Mouse (Mus musculus) hindbrain, embryonic 14.5 days (tissue): ENCODE results near the gene Cavin4. TPM values are rescaled to one million over a fixed set of nuclear protein-coding genes. Genes with fewer than 3 reads are reported as not detected.

Experiments used
- ATAC-seq: fragments of 200-750 bp; cut with Nextera tagmentation; 2 replicates; pipeline ENCODE4 v1.8.0; 2017; ENCODE audit warnings: moderate number of reproducible peaks, mild to moderate bottlenecking, moderate TSS enrichment, moderate library complexity; ENCODE audit not compliant: low FRiP score
- DNase-seq: peaks from one replicate; pipeline ENCODE4 v3.0.0-alpha.2; 2015; ENCODE audit warnings: low spot score
- H3K27ac ChIP-seq: fragments of 300-500 bp; sonication (generic); 2 replicates; pipeline ENCODE4 v1.5.1; 2014; ENCODE audit warnings: mild to moderate bottlenecking, moderate library complexity
- H3K27me3 ChIP-seq: fragments of 300-500 bp; sonication (generic); 2 replicates; pipeline ENCODE4 v1.6.1; 2014; ENCODE audit warnings: mild to moderate bottlenecking, low read length, mixed read lengths; ENCODE audit not compliant: control insufficient read depth, insufficient read depth
- H3K36me3 ChIP-seq: fragments of 300-500 bp; sonication (generic); replicated peaks from 2 replicates; pipeline ENCODE4 v1.6.1; 2014; ENCODE audit not compliant: control insufficient read depth, insufficient read depth
- H3K4me1 ChIP-seq: fragments of 300-500 bp; sonication (generic); replicated peaks from 2 replicates; pipeline ENCODE4 v1.6.1; 2014; ENCODE audit warnings: antibody characterized with exemption, low read length, mixed read lengths; ENCODE audit not compliant: control insufficient read depth, insufficient read depth
- H3K4me2 ChIP-seq: fragments of 300-500 bp; sonication (generic); replicated peaks from 2 replicates; pipeline ENCODE4 v1.6.1; 2014; ENCODE audit warnings: mild to moderate bottlenecking, moderate library complexity
- H3K4me3 ChIP-seq: fragments of 300-500 bp; sonication (generic); replicated peaks from 2 replicates; pipeline ENCODE4 v1.5.1; 2014; ENCODE audit warnings: mild to moderate bottlenecking, low read length
- H3K9ac ChIP-seq: fragments of 300-500 bp; sonication (generic); 2 replicates; pipeline ENCODE4 v1.6.1; 2014
- H3K9me3 ChIP-seq: fragments of 300-500 bp; sonication (generic); 2 replicates; pipeline ENCODE4 v1.6.1; 2016; ENCODE audit warnings: low read length; ENCODE audit not compliant: control insufficient read depth
- WGBS: fragments of 180-500 bp; shearing (Covaris S2); extraction: QIAGEN DNeasy Blood & Tissue Kit; methylation state at CpG from one replicate; pipeline ENCODE4 v1.1.7; 2014; 5-methylcytosine and 5-hydroxymethylcytosine counted together
- polyA plus RNA-seq: library from polyadenylated mRNA; unstranded; fragments of >200 nt; fragmentation: Nextera tagmentation; extraction: Ambion mirVana; gene quantifications from 2 replicates; pipeline ENCODE4 v1.2.1, GENCODE M21; 2014

Gene Cavin4
- 1.2 and 1.7 TPM in 2 replicates for polyA plus RNA-seq

GRCm38 (mm10) chr4:48663271-48663670 lies at the start of gene Cavin4:
Gene Cavin4 (plus strand): TSS chr4:48663514.
- Histone ChIP-seq H3K9ac (no peak within 1 kb of the TSS), H3K27me3 (no peaks in the 10 kb centered on the region), H3K4me3 (no peak within 1 kb of the TSS), H3K9me3 (no peaks in the 10 kb centered on the region), H3K4me1 (no peaks in the 10 kb centered on the region), H3K4me2 (no peak within 1 kb of the TSS), H3K36me3 (peaks cover 69% of the 10 kb centered on the region), H3K27ac (no peak within 1 kb of the TSS)
- 92% methylated on average over 10 of the region's 10 CpGs for WGBS
- ATAC-seq (no peak), DNase-seq (no peak)

DNA sequence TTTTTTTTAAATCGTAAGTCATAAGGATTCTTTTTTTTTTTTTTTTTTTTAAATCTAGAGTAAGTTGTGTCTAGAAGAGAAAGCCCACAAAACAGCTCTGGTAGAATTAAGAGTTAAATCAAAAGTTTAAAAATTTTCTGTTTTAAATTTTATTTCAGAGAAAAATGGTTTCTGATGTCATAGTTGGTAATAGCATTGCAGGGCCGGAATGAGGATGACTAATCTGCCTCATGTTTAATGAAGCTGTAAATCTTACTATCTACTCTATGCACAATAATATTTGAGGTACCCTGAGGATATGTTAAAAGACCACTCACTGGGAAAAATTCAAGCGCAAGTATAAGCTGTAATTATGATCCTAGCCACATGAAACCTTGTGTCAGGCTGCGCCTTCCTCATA lies 47.8 kb upstream of the Cavin4 start:
- no peaks in the 10 kb centered on the region for H3K9me3 ChIP-seq
- no peak overlapping the region for H3K9ac ChIP-seq
- no peak overlapping the region for H3K27ac ChIP-seq
- H3K4me3 ChIP-seq = no peak overlapping the region
- no peak overlapping the region for H3K4me2 ChIP-seq
- H3K36me3 ChIP-seq = peaks cover 56% of the 10 kb centered on the region
- WGBS = 87% methylated on average over 4 of the region's 4 CpGs
- DNase-seq (no peak), ATAC-seq (no peak)
- no peaks in the 10 kb centered on the region for H3K4me1 ChIP-seq
- H3K27me3 ChIP-seq = no peaks in the 10 kb centered on the region

DNA sequence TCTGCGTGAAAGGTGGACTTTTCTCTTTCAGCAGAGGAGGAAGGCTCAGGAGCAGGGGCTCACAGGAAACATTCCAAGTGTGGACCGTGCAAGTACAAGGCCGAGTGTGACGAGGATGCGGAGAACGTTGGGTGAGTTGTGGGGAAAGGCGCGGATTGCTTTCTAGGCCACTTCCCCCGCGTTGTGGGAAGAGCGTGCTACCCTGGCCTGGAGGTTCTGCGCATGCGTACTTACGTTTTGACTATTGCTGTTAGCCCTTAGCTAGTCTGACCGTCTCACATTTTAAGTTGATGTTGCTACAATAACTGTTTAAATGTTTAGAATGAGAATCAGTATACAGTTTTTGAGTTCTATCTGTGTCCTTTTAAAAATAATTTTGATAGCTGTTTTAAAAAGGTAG lies 46.1 kb upstream of the Cavin4 start:
- peaks cover 55% of the 10 kb centered on the region for H3K36me3 ChIP-seq
- no peak overlapping the region for H3K4me2 ChIP-seq
- no peak overlapping the region for H3K27ac ChIP-seq
- H3K9me3 ChIP-seq = no peaks in the 10 kb centered on the region
- no peak overlapping the region for H3K4me3 ChIP-seq
- WGBS = 98% methylated on average over 15 of the region's 15 CpGs
- H3K9ac ChIP-seq = no peak overlapping the region
- DNase-seq (no peak), ATAC-seq (no peak)
- no peaks in the 10 kb centered on the region for H3K27me3 ChIP-seq
- no peaks in the 10 kb centered on the region for H3K4me1 ChIP-seq

DNA sequence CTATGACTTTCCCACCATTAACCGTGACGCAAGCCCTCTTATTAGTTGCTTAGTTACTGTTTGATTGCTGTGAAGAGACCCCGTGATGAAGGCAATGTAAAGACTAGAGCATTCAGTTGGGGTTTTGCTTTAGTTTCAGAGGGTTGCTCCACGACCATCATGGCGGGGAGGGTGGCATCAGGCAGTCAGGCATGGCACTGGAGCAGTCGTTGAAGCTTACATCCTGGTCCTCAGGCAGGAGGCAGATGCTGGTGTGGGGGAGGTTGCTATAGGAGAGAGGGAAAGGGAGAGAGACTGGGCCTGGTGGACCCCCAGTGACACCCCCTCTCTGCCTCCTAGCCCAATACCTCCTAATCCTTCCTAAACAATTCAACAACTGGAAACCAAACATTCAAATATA lies 43.2 kb upstream of the Cavin4 start:
- Histone ChIP-seq H3K27ac (no peak overlapping the region), H3K9me3 (no peaks in the 10 kb centered on the region), H3K9ac (no peak overlapping the region), H3K36me3 (peaks cover 58% of the 10 kb centered on the region), H3K27me3 (no peaks in the 10 kb centered on the region), H3K4me2 (no peak overlapping the region), H3K4me3 (no peak overlapping the region), H3K4me1 (no peaks in the 10 kb centered on the region)
- no peak for DNase-seq
- 86% methylated on average over 6 of the region's 6 CpGs for WGBS
- no peak for ATAC-seq

- Histone ChIP-seq H3K36me3 (peaks cover 50% of the 10 kb centered on the region), H3K4me2 (no peak overlapping the region), H3K27ac (no peak overlapping the region), H3K4me1 (no peaks in the 10 kb centered on the region), H3K9me3 (no peaks in the 10 kb centered on the region), H3K9ac (no peak overlapping the region), H3K4me3 (no peak overlapping the region), H3K27me3 (no peaks in the 10 kb centered on the region)
- ATAC-seq (no peak), DNase-seq (no peak)
- 96% methylated on average over 6 of the region's 6 CpGs for whole genome bisulfite sequencing
Observed at GRCm38 (mm10) chr4:48622246-48622645, 41.1 kb upstream of the Cavin4 start.

- H3K27me3 ChIP-seq = no peaks in the 10 kb centered on the region
- no peaks in the 10 kb centered on the region for H3K9me3 ChIP-seq
- no peak overlapping the region for H3K27ac ChIP-seq
- no peak overlapping the region for H3K4me3 ChIP-seq
- 92% methylated on average over 7 of the region's 7 CpGs for WGBS
- no peak overlapping the region for H3K9ac ChIP-seq
- ATAC-seq (no peak), DNase-seq (no peak)
- no peaks in the 10 kb centered on the region for H3K4me1 ChIP-seq
- peaks cover 54% of the 10 kb centered on the region for H3K36me3 ChIP-seq
- H3K4me2 ChIP-seq = no peak overlapping the region
Observed at GRCm38 (mm10) chr4:48622946-48623345, 40.4 kb upstream of the Cavin4 start.

DNA sequence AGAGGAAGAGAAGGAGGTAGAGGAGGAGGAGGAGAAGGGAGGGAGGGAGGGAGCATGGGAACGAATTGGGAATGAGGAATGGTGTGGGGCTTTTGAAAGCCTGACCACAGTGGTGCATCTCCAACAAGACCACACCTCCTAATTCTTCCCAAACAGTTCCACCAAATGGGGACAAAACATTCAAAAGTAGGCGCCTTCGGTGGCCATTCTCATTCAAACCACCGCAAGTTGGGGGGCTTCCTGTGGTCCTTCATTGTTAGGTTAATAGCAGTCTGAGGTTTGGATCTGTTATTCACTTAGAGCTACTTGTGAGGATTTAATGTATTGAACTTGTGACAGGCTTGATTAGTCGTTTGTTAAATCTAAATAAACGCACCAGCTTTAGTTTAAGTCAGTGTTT lies 38.4 kb upstream of the Cavin4 start:
- Histone ChIP-seq H3K4me3 (no peak overlapping the region), H3K9me3 (no peaks in the 10 kb centered on the region), H3K4me1 (no peaks in the 10 kb centered on the region), H3K36me3 (peaks cover 67% of the 10 kb centered on the region), H3K27me3 (no peaks in the 10 kb centered on the region), H3K4me2 (no peak overlapping the region), H3K9ac (no peak overlapping the region), H3K27ac (no peak overlapping the region)
- DNase-seq (no peak), ATAC-seq (no peak)
- WGBS = 69% methylated on average over 6 of the region's 6 CpGs

DNA sequence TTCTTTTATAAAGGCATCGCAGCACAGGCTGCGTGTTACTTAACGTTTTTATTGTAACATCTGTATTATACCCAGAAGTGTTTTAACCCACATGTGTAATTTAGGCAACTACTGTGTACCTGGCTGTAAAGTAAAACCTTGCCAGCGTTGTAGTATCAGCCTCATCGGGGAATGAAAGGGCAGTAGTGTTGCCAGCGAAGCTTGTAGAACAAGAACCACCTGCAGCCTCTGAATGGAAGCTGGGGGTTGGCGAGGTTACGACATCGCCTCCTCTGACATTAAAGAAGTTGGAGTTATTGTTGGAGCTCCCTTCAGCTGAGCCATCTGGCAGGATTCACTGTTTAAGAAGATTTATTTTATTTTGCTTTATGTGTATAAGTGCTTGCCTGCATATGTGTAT lies 37.5 kb upstream of the Cavin4 start:
- DNase-seq (no peak), ATAC-seq (no peak)
- H3K9ac ChIP-seq = no peak overlapping the region
- H3K36me3 ChIP-seq = peaks cover 65% of the 10 kb centered on the region
- no peaks in the 10 kb centered on the region for H3K4me1 ChIP-seq
- H3K4me2 ChIP-seq = no peak overlapping the region
- no peaks in the 10 kb centered on the region for H3K27me3 ChIP-seq
- H3K27ac ChIP-seq = no peak overlapping the region
- 85% methylated on average over 9 of the region's 9 CpGs for WGBS
- no peak overlapping the region for H3K4me3 ChIP-seq
- no peaks in the 10 kb centered on the region for H3K9me3 ChIP-seq

GRCm38 (mm10) chr4:48629445-48629844 lies 33.9 kb upstream of the Cavin4 start:
- Histone ChIP-seq H3K4me1 (no peaks in the 10 kb centered on the region), H3K36me3 (peaks cover 42% of the 10 kb centered on the region), H3K27ac (no peak overlapping the region), H3K9ac (no peak overlapping the region), H3K9me3 (no peaks in the 10 kb centered on the region), H3K4me2 (no peak overlapping the region), H3K4me3 (no peak overlapping the region), H3K27me3 (no peaks in the 10 kb centered on the region)
- WGBS = 85% methylated on average over 13 of the region's 13 CpGs
- ATAC-seq (peak; percentile 54; the same call in 1 of the 2 replicates), DNase-seq (no peak)

DNA sequence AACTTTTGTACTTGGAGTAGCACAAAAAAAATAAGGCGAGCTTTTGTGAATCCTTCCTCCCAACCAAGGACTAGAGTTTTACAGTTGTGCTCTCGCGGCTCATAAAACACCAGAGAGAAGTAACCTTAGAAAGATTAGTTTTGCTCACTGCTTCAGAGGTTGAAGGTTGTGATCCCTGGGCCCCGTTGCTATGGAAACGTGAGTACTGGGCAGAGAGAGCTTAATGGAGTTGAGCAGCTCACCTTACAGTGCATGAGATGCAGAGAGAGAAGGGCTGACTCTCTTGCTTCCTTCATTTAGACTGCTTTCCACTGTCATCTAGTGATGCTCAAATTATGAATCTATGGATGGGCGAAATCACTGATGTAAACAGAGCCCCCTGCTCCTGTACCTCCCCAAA lies 29.8 kb upstream of the Cavin4 start:
- DNase-seq = no peak
- H3K36me3 ChIP-seq = peaks cover 38% of the 10 kb centered on the region
- no peak overlapping the region for H3K9ac ChIP-seq
- no peaks in the 10 kb centered on the region for H3K27me3 ChIP-seq
- no peak for ATAC-seq
- H3K27ac ChIP-seq = no peak overlapping the region
- no peaks in the 10 kb centered on the region for H3K9me3 ChIP-seq
- H3K4me2 ChIP-seq = no peak overlapping the region
- H3K4me1 ChIP-seq = no peaks in the 10 kb centered on the region
- H3K4me3 ChIP-seq = no peak overlapping the region
- 80% methylated on average over 6 of the region's 6 CpGs for WGBS
